Comparison of ENCODE assay signal across 8 mouse cellular contexts in genomic region chr10:93161511-93162275, GRCm38 (mm10). TPM values are rescaled to one million over a fixed set of nuclear protein-coding genes. Genes with fewer than 3 reads are reported as not detected.
A peak's percentile ranks its signal among the peaks of the same experiment; 100 is the strongest.
DNase-seq lines count a peak whose midpoint lies in the region; ATAC-seq and TF ChIP-seq lines count a peak whose summit lies in the region.

No protein-coding gene starts in this region.

- no peak for TF ChIP-seq EP300 in CH12.LX (IDR thresholded peaks at IDR 0.05; ENCODE audit: low read length)

- in situ Hi-C loops in CH12.LX (cut with MboI; ENCODE audit: low pct_ligation_motif_present, low pct_unique_long_range_greater_than_20kb, low sequenced_read_pairs) = loop anchor here (10.0 to 25.0 kb wide), 4 partner anchors 87 to 263 kb away; no protein-coding TSS in a partner anchor

- no peaks in the 10 kb centered on the region for H3K36me3 ChIP-seq in CH12.LX (replicated peaks in 1 of 2; ENCODE audit: control insufficient read depth in 1 of 2, insufficient read depth in 1 of 2, low read length in 1 of 2)
- no peaks in the 10 kb centered on the region for H3K36me3 ChIP-seq in embryonic facial prominence, embryonic 11.5 days (replicated peaks; ENCODE audit: control insufficient read depth, insufficient read depth, low read depth, low read length)
- no peaks in the 10 kb centered on the region for H3K36me3 ChIP-seq in heart, embryonic 11.5 days (ENCODE audit: control insufficient read depth, insufficient read depth, low read length)
- H3K36me3 ChIP-seq in kidney, embryonic 14.5 days (ENCODE audit: control insufficient read depth, insufficient read depth, low read length) = no peaks in the 10 kb centered on the region
- no peaks in the 10 kb centered on the region for H3K36me3 ChIP-seq in liver, embryonic 15.5 days (replicated peaks)
- no peaks in the 10 kb centered on the region for H3K36me3 ChIP-seq in neural tube, embryonic 11.5 days (ENCODE audit: control insufficient read depth, insufficient read depth, low read length)

- H3K27me3 ChIP-seq in CH12.LX (replicated peaks) = no peaks in the 10 kb centered on the region
- H3K27me3 ChIP-seq in embryonic facial prominence, embryonic 11.5 days (ENCODE audit: control insufficient read depth, insufficient read depth, low read length) = no peaks in the 10 kb centered on the region
- no peaks in the 10 kb centered on the region for H3K27me3 ChIP-seq in heart, embryonic 11.5 days (ENCODE audit: control insufficient read depth, insufficient read depth, low read length)
- no peaks in the 10 kb centered on the region for H3K27me3 ChIP-seq in kidney, embryonic 14.5 days (ENCODE audit: control insufficient read depth, insufficient read depth, low read length)
- no peaks in the 10 kb centered on the region for H3K27me3 ChIP-seq in liver, embryonic 15.5 days
- no peaks in the 10 kb centered on the region for H3K27me3 ChIP-seq in neural tube, embryonic 11.5 days (ENCODE audit: control insufficient read depth, insufficient read depth, low read length)

- TF ChIP-seq RAD21 in CH12.LX (IDR thresholded peaks at IDR 0.05; ENCODE audit: low read depth, low read length) = no peak

- H3K4me2 ChIP-seq in CH12.LX (ENCODE audit: insufficient read depth, low read depth, poor library complexity, severe bottlenecking) = peak overlapping the region; percentile 94
- H3K4me2 ChIP-seq in embryonic facial prominence, embryonic 11.5 days (ENCODE audit: low read depth, low read length) = peak overlapping the region; percentile 75
- peak overlapping the region; percentile 67 for H3K4me2 ChIP-seq in heart, embryonic 11.5 days
- peak overlapping the region; percentile 67 for H3K4me2 ChIP-seq in kidney, embryonic 14.5 days (replicated peaks; ENCODE audit: low read depth, low read length)
- peak overlapping the region; percentile 70 for H3K4me2 ChIP-seq in liver, embryonic 15.5 days
- H3K4me2 ChIP-seq in neural tube, embryonic 11.5 days (ENCODE audit: low read depth) = peak overlapping the region; percentile 56

- no peaks in the 10 kb centered on the region for H3K9me3 ChIP-seq in CH12.LX (replicated peaks; ENCODE audit: low read length)
- no peaks in the 10 kb centered on the region for H3K9me3 ChIP-seq in embryonic facial prominence, embryonic 11.5 days (replicated peaks; ENCODE audit: control insufficient read depth, low read length)
- H3K9me3 ChIP-seq in heart, embryonic 11.5 days (replicated peaks; ENCODE audit: control insufficient read depth, low read length) = no peaks in the 10 kb centered on the region
- no peaks in the 10 kb centered on the region for H3K9me3 ChIP-seq in kidney, embryonic 14.5 days (ENCODE audit: control insufficient read depth, low read length)
- no peaks in the 10 kb centered on the region for H3K9me3 ChIP-seq in liver, embryonic 15.5 days (replicated peaks)
- no peaks in the 10 kb centered on the region for H3K9me3 ChIP-seq in neural tube, embryonic 11.5 days (ENCODE audit: control insufficient read depth, low read length)

- ATAC-seq in embryonic facial prominence, embryonic 11.5 days (replicated peaks; ENCODE audit: insufficient number of reproducible peaks, low FRiP score, low TSS enrichment, low read depth) = peak; percentile 73
- ATAC-seq in heart, embryonic 11.5 days (replicated peaks; ENCODE audit: insufficient number of reproducible peaks, low FRiP score, low TSS enrichment) = peak; percentile 25; the same call in 1 of the 2 replicates
- peak; percentile 34; the same call in 1 of the 2 replicates for ATAC-seq in kidney, embryonic 14.5 days (ENCODE audit: low FRiP score, low TSS enrichment)
- peak; percentile 49 for ATAC-seq in liver, embryonic 15.5 days (ENCODE audit: insufficient read depth)
- ATAC-seq in neural tube, embryonic 11.5 days (ENCODE audit: insufficient read depth, low FRiP score, low TSS enrichment) = peak; percentile 39; the same call in 1 of the 2 replicates
- ATAC-seq in activated CD4-positive, CD25-positive, alpha-beta regulatory T cell, adult 4 months = no peak

- DNase-seq in CH12.LX (ENCODE audit: extremely low read depth) = peak; percentile 37
- peak; percentile 68 for DNase-seq in ZHBTc4 (ENCODE audit: low read depth, low spot score)
- DNase-seq in embryonic facial prominence, embryonic 11.5 days (ENCODE audit: low spot score) = peak; percentile 65
- DNase-seq in neural tube, embryonic 11.5 days (ENCODE audit: low spot score) = peak; percentile 63

- H3K79me2 ChIP-seq in CH12.LX (replicated peaks; ENCODE audit: control insufficient read depth, extremely low read depth, insufficient read depth, poor library complexity, severe bottlenecking) = peaks cover 48% of the 10 kb centered on the region

- TF ChIP-seq CTCF in CH12.LX (conservative IDR thresholded peaks at IDR 0.05 in 1 of 2, IDR thresholded peaks at IDR 0.05 in 1 of 2; ENCODE audit: low read depth in 2 of 2, low read length in 2 of 2) = no peak

- H3K9ac ChIP-seq in CH12.LX (ENCODE audit: insufficient read depth, low read depth) = peak overlapping the region; percentile 96
- H3K9ac ChIP-seq in embryonic facial prominence, embryonic 11.5 days (replicated peaks; ENCODE audit: low read length) = peak overlapping the region; percentile 96
- H3K9ac ChIP-seq in heart, embryonic 11.5 days (ENCODE audit: low read depth, low read length) = peak overlapping the region; percentile 99
- H3K9ac ChIP-seq in kidney, embryonic 14.5 days (ENCODE audit: low read depth, low read length) = peak overlapping the region; percentile 97
- H3K9ac ChIP-seq in liver, embryonic 15.5 days = peak overlapping the region; percentile 98
- peak overlapping the region; percentile 98 for H3K9ac ChIP-seq in neural tube, embryonic 11.5 days (ENCODE audit: low read length)

- no peak for TF ChIP-seq POLR2A in CH12.LX (IDR thresholded peaks at IDR 0.05; ENCODE audit: low read depth, low read length)

- WGBS in embryonic facial prominence, embryonic 11.5 days = under 1% methylated on average over 21 of the region's 33 CpGs
- WGBS in heart, embryonic 11.5 days (ENCODE audit: insufficient replicate concordance) = under 1% methylated on average over 24 of the region's 33 CpGs
- WGBS in kidney, embryonic 14.5 days = under 1% methylated on average over 32 of the region's 33 CpGs
- WGBS in liver, embryonic 15.5 days (ENCODE audit: insufficient replicate concordance) = under 1% methylated on average over 27 of the region's 33 CpGs
- WGBS in neural tube, embryonic 11.5 days = under 1% methylated on average over 27 of the region's 33 CpGs

- H3K4me1 ChIP-seq in CH12.LX (ENCODE audit: control insufficient read depth in 1 of 2, insufficient read depth in 2 of 2) = peaks cover 2 to 37% of the 10 kb centered on the region in 2 experiments; a peak in 3 of 4 replicates
- peaks cover 7% of the 10 kb centered on the region for H3K4me1 ChIP-seq in embryonic facial prominence, embryonic 11.5 days (ENCODE audit: control insufficient read depth, insufficient read depth, low read length)
- peaks cover 29% of the 10 kb centered on the region for H3K4me1 ChIP-seq in heart, embryonic 11.5 days (ENCODE audit: control insufficient read depth, insufficient read depth, low read length)
- peaks cover 20% of the 10 kb centered on the region for H3K4me1 ChIP-seq in kidney, embryonic 14.5 days (ENCODE audit: control insufficient read depth, insufficient read depth, low read length)
- H3K4me1 ChIP-seq in liver, embryonic 15.5 days (replicated peaks) = peaks cover 54% of the 10 kb centered on the region
- peaks cover 22% of the 10 kb centered on the region for H3K4me1 ChIP-seq in neural tube, embryonic 11.5 days (ENCODE audit: control insufficient read depth, insufficient read depth, low read length)

- dilution Hi-C loops in CH12.LX (cut with MboI; ENCODE audit: extremely low pct_ligation_motif_present, extremely low pct_unique_long_range_greater_than_20kb, low sequenced_read_pairs) = no loop called here

- peak overlapping the region; percentile 96 for H3K27ac ChIP-seq in CH12.LX (ENCODE audit: insufficient read depth, low read depth)
- peak overlapping the region; percentile 99 for H3K27ac ChIP-seq in embryonic facial prominence, embryonic 11.5 days (replicated peaks; ENCODE audit: low read depth, low read length)
- H3K27ac ChIP-seq in heart, embryonic 11.5 days (ENCODE audit: low read depth, low read length) = peak overlapping the region; percentile 99
- peak overlapping the region; percentile 99 for H3K27ac ChIP-seq in kidney, embryonic 14.5 days (ENCODE audit: low read depth, low read length)
- peak overlapping the region; percentile 96 for H3K27ac ChIP-seq in liver, embryonic 15.5 days (replicated peaks)
- peak overlapping the region; percentile 100 for H3K27ac ChIP-seq in neural tube, embryonic 11.5 days (ENCODE audit: low read depth, low read length)

- H3K4me3 ChIP-seq in CH12.LX (replicated peaks in 1 of 3; ENCODE audit: low read depth in 2 of 3, low read length in 2 of 3, poor library complexity in 1 of 3) = peak overlapping the region; percentile 85 to 100 (median 98)
- H3K4me3 ChIP-seq in embryonic facial prominence, embryonic 11.5 days (ENCODE audit: low read depth, low read length) = peak overlapping the region; percentile 95
- H3K4me3 ChIP-seq in heart, embryonic 11.5 days (ENCODE audit: low read depth, low read length) = peak overlapping the region; percentile 99
- peak overlapping the region; percentile 97 for H3K4me3 ChIP-seq in kidney, embryonic 14.5 days (ENCODE audit: low read length)
- peak overlapping the region; percentile 100 for H3K4me3 ChIP-seq in liver, embryonic 15.5 days (replicated peaks)
- H3K4me3 ChIP-seq in neural tube, embryonic 11.5 days (ENCODE audit: low read depth, low read length) = peak overlapping the region; percentile 78

TF ChIP-seq in CH12.LX, 34 proteins besides CTCF, POLR2A, EP300 and RAD21 (continues in another document):
- TF ChIP-seq ZNF384 (IDR thresholded peaks at IDR 0.05; ENCODE audit: low read depth, low read length) = peak; percentile 79
- no peak for TF ChIP-seq ZMIZ1 (IDR thresholded peaks at IDR 0.05; ENCODE audit: low read depth, low read length)
- 0 out of 2 replicates have a peak, but pooled peaks have one; percentile 38 for TF ChIP-seq CHD1 (IDR thresholded peaks at IDR 0.05; ENCODE audit: low read depth, low read length)
- TF ChIP-seq HCFC1 (IDR thresholded peaks at IDR 0.05; ENCODE audit: low read depth, low read length) = no peak
- peak; percentile 55 for TF ChIP-seq MAX (IDR thresholded peaks at IDR 0.05; ENCODE audit: low read length)

RNA-seq across cellular contexts. Expression of gene Cdk17, which starts 1.0 kb away (rescaled TPM):
- total RNA-seq in CH12.LX (2012; rRNA removed) (26.4 and 28.5 TPM in 2 replicates), CH12.LX (2014; rRNA removed) (51.3 and 53.9 TPM in 2 replicates)
- 20.0 and 23.4 TPM in 2 replicates for polyA plus RNA-seq in CH12.LX (2012; ENCODE audit: insufficient read length, low read depth)
- polyA plus RNA-seq in embryonic facial prominence, embryonic 11.5 days (2014; fragmentation: Nextera tagmentation; extraction: Ambion mirVana) = 25.7 and 27.8 TPM in 2 replicates
- polyA plus RNA-seq in heart, embryonic 11.5 days (2014; fragmentation: Nextera tagmentation; extraction: Ambion mirVana) = 20.9 and 21.0 TPM in 2 replicates
- 17.0 and 24.8 TPM in 2 replicates for polyA plus RNA-seq in kidney, embryonic 14.5 days (2014; fragmentation: Nextera tagmentation; extraction: Ambion mirVana)
- polyA plus RNA-seq in liver, embryonic 15.5 days (2015; fragmentation: Nextera tagmentation; extraction: Ambion mirVana) = 10.1 and 11.0 TPM in 2 replicates
- 37.3 and 39.7 TPM in 2 replicates for polyA plus RNA-seq in neural tube, embryonic 11.5 days (2014; fragmentation: Nextera tagmentation; extraction: Ambion mirVana)
- polyA plus RNA-seq in activated CD4-positive, CD25-positive, alpha-beta regulatory T cell, adult 4 months (2017; shearing (Covaris generic)) = 10 to 100 TPM; 32.3 to 44.2 TPM
